Mouse (Mus musculus) forebrain, embryonic 11.5 days (tissue): ENCODE data around the gene Gba2. TPM values are rescaled to one million over a fixed set of nuclear protein-coding genes. Genes with fewer than 3 reads are reported as not detected.
"Not testable (repeated sequence)": the region's sequence is repeated elsewhere in the genome, so short reads cannot be mapped to it uniquely, and the experiment has no call there.

ENCODE experiments used
- ATAC-seq: fragments of 200-750 bp; cut with Nextera tagmentation; replicated peaks from 2 replicates; pipeline ENCODE4 v1.8.0; 2017; ENCODE audit warnings: moderate TSS enrichment; ENCODE audit not compliant: low FRiP score
- DNase-seq: peaks from one replicate; pipeline ENCODE4 v3.0.0-alpha.2; 2017; ENCODE audit warnings: low spot score
- H3K27ac ChIP-seq: fragments of 300-500 bp; sonication (generic); 2 replicates; pipeline ENCODE4 v1.5.1; 2014; ENCODE audit warnings: low read depth, low read length
- H3K27me3 ChIP-seq: fragments of 300-500 bp; sonication (generic); 2 replicates; pipeline ENCODE4 v1.6.1; 2014; ENCODE audit warnings: mild to moderate bottlenecking, low read length, mixed read lengths; ENCODE audit not compliant: control insufficient read depth, insufficient read depth
- H3K36me3 ChIP-seq: fragments of 300-500 bp; sonication (generic); 2 replicates; pipeline ENCODE4 v1.6.1; 2014; ENCODE audit warnings: mild to moderate bottlenecking, low read length, moderate library complexity, mixed read lengths; ENCODE audit not compliant: control insufficient read depth, insufficient read depth
- H3K4me1 ChIP-seq: fragments of 300-500 bp; sonication (generic); replicated peaks from 2 replicates; pipeline ENCODE4 v1.6.1; 2014; ENCODE audit warnings: low read length, mixed read lengths; ENCODE audit not compliant: control insufficient read depth, insufficient read depth
- H3K4me2 ChIP-seq: fragments of 300-500 bp; sonication (generic); 2 replicates; pipeline ENCODE4 v1.6.1; 2014; ENCODE audit warnings: low read depth, mild to moderate bottlenecking, low read length, moderate library complexity, mixed read lengths; ENCODE audit not compliant: severe bottlenecking
- H3K4me3 ChIP-seq: fragments of 300-500 bp; sonication (generic); 2 replicates; pipeline ENCODE4 v1.5.1; 2014; ENCODE audit warnings: low read depth, low read length
- H3K9ac ChIP-seq: fragments of 300-500 bp; sonication (generic); 2 replicates; pipeline ENCODE4 v1.6.1; 2014; ENCODE audit warnings: low read length
- H3K9me3 ChIP-seq: fragments of 300-500 bp; sonication (generic); 2 replicates; pipeline ENCODE4 v1.6.1; 2016; ENCODE audit warnings: low read length, mixed read lengths; ENCODE audit not compliant: control insufficient read depth
- WGBS: fragments of 180-500 bp; shearing (Covaris S2); extraction: QIAGEN DNeasy Blood & Tissue Kit; methylation state at CpG from one replicate; pipeline ENCODE4 v1.1.7; 2014; 5-methylcytosine and 5-hydroxymethylcytosine counted together
- polyA plus RNA-seq: library from polyadenylated mRNA; unstranded; fragments of >200 nt; fragmentation: Nextera tagmentation; extraction: Ambion mirVana; gene quantifications from 2 replicates; pipeline ENCODE4 v1.2.1, GENCODE M21; 2014

Gba2 gene
- polyA plus RNA-seq, 1 experiment from 2014 or later, result 32.4 TPM

DNA sequence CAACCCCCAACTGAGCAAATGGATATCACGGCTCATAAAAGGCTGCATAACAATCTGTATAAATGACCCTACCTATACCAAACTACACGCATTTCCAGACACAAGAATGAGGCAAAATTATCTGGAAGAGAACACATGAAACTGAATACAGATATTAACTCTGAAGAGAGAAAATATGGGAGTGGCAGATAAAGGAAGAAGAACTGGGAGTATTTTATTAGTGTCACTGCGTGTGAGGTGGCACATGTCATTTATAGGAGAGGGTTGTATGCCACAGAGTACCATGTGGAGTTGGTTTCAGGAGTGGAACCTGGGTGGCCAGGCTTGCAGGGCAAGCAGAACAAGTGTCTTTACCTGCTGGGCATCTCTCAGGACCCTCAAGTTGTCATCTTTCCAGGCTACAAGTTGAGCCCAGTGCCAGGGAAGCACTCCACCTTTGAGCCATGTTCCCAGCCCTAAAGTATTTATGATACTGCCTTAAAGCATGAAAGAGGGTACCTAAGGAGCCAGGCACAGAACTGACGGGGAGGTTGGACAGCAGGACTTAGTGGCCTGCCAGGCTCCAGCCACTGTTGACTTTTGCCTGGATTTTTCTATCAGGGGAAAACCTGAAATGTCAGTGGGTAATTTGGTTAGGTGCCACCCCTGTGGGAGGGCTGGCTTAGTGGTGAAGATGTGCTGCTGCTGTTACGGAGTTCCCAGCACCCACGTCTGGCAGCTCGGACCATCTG is 20.1 kb upstream of the Gba2 start:
- H3K27me3 ChIP-seq, result no peaks in the 10 kb centered on the region
- no peak overlapping the region for H3K4me3 ChIP-seq
- ATAC-seq, result no peak
- H3K36me3 ChIP-seq, result no peaks in the 10 kb centered on the region
- H3K9ac ChIP-seq, result no peak overlapping the region
- no peaks in the 10 kb centered on the region for H3K9me3 ChIP-seq
- no peak for DNase-seq
- H3K27ac ChIP-seq, result no peak overlapping the region
- H3K4me1 ChIP-seq, result no peaks in the 10 kb centered on the region
- 96% methylated on average over 7 of the region's 7 CpGs for WGBS
- no peak overlapping the region for H3K4me2 ChIP-seq

DNA sequence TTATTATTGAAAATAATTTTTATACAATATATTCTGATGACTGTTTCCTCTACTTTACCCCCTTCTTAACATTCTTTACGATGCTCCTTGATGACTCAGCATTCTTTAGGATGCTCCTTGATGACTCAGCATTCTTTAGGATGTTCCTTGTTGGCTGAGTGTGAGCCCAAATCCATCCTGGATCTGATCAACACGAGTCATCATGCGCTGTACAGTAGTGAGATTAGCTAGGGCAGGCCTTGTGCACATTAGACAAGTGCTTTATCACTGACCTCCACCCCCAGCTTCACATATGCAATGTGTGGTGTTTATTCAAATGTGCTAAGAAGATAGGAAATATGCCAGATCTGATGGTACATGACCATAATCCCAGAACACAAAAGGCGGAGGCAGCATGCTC is 19.5 kb upstream of the Gba2 start:
- Histone ChIP-seq H3K9me3 (no peaks in the 10 kb centered on the region), H3K36me3 (no peaks in the 10 kb centered on the region), H3K4me2 (no peak overlapping the region), H3K27ac (no peak overlapping the region), H3K27me3 (no peaks in the 10 kb centered on the region), H3K4me1 (no peaks in the 10 kb centered on the region), H3K9ac (no peak overlapping the region), H3K4me3 (no peak overlapping the region)
- DNase-seq, result no peak
- 87% methylated on average over 4 of the region's 4 CpGs for WGBS
- ATAC-seq, result no peak

DNA sequence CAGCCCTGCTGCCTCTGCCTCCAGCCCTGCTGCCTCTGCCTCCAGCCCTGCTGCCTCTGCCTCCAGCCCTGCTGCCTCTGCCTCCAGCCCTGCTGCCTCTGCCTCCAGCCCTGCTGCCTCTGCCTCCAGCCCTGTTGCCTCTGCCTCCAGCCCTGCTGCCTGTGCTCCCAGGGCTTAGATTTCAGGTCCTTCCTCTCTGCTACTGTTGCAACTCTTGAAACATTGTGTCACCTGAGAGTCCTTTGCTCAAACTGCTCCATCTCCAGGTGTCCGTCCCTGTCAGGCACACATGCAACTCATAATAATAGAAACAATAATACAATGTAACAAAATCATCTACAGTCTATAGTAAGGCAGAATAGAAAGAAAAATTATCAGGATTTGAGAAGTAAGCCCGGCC is 17.9 kb upstream of the Gba2 start:
- not testable (repeated sequence) for H3K4me3 ChIP-seq, H3K27ac ChIP-seq, H3K9me3 ChIP-seq, H3K27me3 ChIP-seq, H3K4me1 ChIP-seq, DNase-seq, ATAC-seq, H3K4me2 ChIP-seq, H3K36me3 ChIP-seq, H3K9ac ChIP-seq
- WGBS, result 81% methylated on average over 2 of the region's 2 CpGs

DNA sequence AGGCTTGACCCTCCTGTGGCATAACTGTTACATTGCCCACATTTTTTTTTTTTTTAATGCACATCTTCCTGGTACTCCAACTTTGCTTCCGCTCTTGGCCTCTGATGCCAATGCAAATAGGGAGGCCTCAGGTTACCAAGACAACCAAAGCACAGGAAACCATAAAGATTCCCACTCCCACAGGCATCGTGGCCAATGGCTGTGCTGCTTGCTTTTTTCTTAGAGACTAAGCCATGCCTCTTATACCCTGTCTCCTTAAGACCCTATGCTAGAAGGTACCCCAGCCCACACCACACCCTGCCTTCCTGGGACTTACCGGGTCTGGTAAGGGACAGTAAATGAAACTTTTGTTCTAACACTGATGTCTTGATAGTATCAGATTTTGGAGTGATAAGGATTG is 14.8 kb upstream of the Gba2 start:
- H3K27ac ChIP-seq, result no peak overlapping the region
- H3K4me1 ChIP-seq, result no peaks in the 10 kb centered on the region
- no peaks in the 10 kb centered on the region for H3K36me3 ChIP-seq
- DNase-seq (no peak), ATAC-seq (no peak)
- no peak overlapping the region for H3K9ac ChIP-seq
- WGBS, result 78% methylated on average over 3 of the region's 3 CpGs
- H3K4me3 ChIP-seq, result no peak overlapping the region
- no peaks in the 10 kb centered on the region for H3K27me3 ChIP-seq
- no peak overlapping the region for H3K4me2 ChIP-seq
- H3K9me3 ChIP-seq, result no peaks in the 10 kb centered on the region

DNA sequence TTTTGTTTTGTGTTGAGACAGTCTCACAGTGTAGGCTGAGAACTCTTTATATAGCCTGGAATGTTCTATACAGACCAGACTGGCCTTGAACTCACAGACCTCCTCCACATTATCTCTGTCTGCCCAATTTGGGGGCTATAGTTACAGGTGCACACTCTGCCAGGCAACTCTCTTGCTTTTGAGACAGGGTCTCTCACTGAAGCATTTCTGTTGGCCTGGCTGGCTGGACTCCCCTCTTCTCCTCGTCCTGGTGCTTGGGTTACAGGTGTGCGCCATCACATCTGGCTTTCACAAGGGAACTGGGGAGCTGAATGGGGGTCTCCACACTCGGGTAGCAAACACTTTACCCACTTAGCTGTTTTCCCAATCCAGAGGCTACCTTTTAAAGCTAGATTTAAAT is 13.3 kb upstream of the Gba2 start:
- ATAC-seq (no peak), DNase-seq (no peak)
- no peak overlapping the region for H3K4me2 ChIP-seq
- H3K27ac ChIP-seq, result no peak overlapping the region
- H3K27me3 ChIP-seq, result no peaks in the 10 kb centered on the region
- 86% methylated on average over 3 of the region's 3 CpGs for WGBS
- H3K36me3 ChIP-seq, result no peaks in the 10 kb centered on the region
- H3K9ac ChIP-seq, result no peak overlapping the region
- H3K9me3 ChIP-seq, result no peaks in the 10 kb centered on the region
- H3K4me1 ChIP-seq, result no peaks in the 10 kb centered on the region
- no peak overlapping the region for H3K4me3 ChIP-seq

DNA sequence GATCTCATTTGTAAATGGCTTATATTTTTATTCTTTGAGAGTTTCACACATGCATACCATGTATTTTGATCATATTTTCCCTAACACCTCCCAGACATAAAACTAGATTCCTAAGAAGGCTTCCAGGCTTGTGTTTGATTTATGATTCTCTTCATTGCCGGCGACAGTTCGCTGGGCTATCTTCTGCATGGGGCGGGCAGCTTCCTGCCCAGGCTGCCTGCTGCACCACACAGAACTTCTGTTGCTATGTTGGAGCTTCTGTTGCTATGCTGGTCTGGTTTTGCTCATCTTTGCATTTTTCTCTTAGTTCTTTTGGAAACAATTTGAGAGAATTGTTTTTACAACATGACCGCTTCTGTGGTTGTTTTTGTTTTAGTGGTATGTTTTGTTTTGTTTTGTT is 12.9 kb upstream of the Gba2 start:
- no peak for ATAC-seq
- no peak for DNase-seq
- no peak overlapping the region for H3K9ac ChIP-seq
- H3K4me3 ChIP-seq, result no peak overlapping the region
- no peak overlapping the region for H3K27ac ChIP-seq
- no peaks in the 10 kb centered on the region for H3K36me3 ChIP-seq
- H3K27me3 ChIP-seq, result no peaks in the 10 kb centered on the region
- H3K9me3 ChIP-seq, result no peaks in the 10 kb centered on the region
- H3K4me2 ChIP-seq, result no peak overlapping the region
- 88% methylated on average over 5 of the region's 5 CpGs for WGBS
- H3K4me1 ChIP-seq, result no peaks in the 10 kb centered on the region

DNA sequence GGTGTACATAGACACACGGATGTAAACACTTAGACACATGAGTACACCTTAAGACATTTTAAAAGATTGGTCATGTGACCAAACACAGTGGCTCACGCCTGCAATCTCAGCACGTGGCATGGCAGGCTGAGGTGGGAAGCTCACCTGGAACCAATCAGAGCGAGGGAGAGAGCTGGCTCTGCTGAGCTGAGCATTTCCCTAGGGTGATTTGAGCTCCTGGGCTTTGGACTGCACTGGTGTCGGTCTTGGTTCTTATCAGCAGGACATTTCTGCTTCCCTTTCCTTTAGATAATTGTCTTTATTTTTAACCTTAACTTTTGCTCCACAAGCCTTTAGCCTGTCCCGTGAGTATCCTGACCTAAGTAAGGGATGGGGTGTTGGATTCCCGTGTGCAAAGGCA is 9.0 kb upstream of the Gba2 start:
- Histone ChIP-seq H3K4me2 (no peak overlapping the region), H3K36me3 (peaks cover 7% of the 10 kb centered on the region), H3K4me3 (no peak overlapping the region), H3K4me1 (no peaks in the 10 kb centered on the region), H3K27me3 (no peaks in the 10 kb centered on the region), H3K9ac (no peak overlapping the region), H3K27ac (no peak overlapping the region), H3K9me3 (no peaks in the 10 kb centered on the region)
- DNase-seq (no peak), ATAC-seq (no peak)
- 64% methylated on average over 7 of the region's 7 CpGs for WGBS

DNA sequence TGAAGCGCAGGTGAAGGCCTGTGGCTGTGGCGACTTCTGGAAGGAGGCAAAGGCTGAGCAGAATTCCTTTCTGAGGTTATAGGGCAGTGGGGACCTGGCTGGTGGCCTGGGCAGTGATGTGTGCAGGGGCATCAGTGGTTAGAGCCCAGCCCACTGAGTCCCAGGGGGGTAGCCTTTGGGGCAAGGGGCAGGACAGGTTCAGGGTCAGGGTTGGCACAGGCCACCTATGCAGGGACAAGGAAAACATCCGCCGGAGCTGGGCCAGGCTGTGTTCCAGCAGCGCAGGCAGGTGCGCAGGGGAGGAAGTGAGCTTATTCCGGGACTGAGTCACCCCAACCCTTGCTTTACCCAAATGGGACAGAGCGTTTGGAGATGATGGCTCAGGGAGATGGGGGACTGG is 7.7 kb upstream of the Gba2 start:
- Histone ChIP-seq H3K9me3 (no peaks in the 10 kb centered on the region), H3K4me3 (no peak overlapping the region), H3K27ac (no peak overlapping the region), H3K27me3 (no peaks in the 10 kb centered on the region), H3K4me1 (no peaks in the 10 kb centered on the region), H3K36me3 (peaks cover 7% of the 10 kb centered on the region), H3K4me2 (no peak overlapping the region), H3K9ac (no peak overlapping the region)
- DNase-seq (no peak), ATAC-seq (0 out of 2 replicates have a peak, but pooled peaks have one; percentile 7)
- WGBS, result 70% methylated on average over 8 of the region's 8 CpGs

DNA sequence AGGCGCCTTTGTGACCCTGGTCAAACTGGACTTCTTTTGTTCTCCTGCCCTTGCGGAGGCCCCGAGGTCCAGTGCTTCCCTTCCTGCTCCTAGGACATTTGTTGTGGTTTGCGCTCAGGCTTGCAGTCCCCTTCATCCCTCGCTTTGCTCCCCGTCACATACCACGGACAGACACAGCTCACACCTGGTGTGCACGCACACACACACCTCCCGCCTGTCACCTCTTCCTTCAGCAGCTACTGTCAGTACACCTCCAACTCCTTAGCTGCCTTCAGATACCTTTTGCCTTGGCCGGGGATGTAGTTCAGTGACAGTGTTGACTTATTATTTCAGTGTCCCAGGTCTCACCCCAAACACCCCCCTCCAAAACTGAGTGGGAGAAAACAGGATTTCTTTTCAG is 7.0 kb upstream of the Gba2 start:
- no peak overlapping the region for H3K4me2 ChIP-seq
- H3K9ac ChIP-seq, result no peak overlapping the region
- H3K36me3 ChIP-seq, result peaks cover 7% of the 10 kb centered on the region
- H3K27me3 ChIP-seq, result no peaks in the 10 kb centered on the region
- no peak overlapping the region for H3K27ac ChIP-seq
- WGBS, result 64% methylated on average over 10 of the region's 10 CpGs
- H3K4me1 ChIP-seq, result no peaks in the 10 kb centered on the region
- H3K9me3 ChIP-seq, result no peaks in the 10 kb centered on the region
- ATAC-seq, result no peak
- no peak for DNase-seq
- H3K4me3 ChIP-seq, result no peak overlapping the region
